Mouse (Mus musculus): ENCODE data around the gene Bsn.

GRCm38 (mm10) chr9:108056361-108057261 lies 133.6 kb downstream of the Bsn start:
- no peak for TF ChIP-seq POLR2A (IDR thresholded peaks at IDR 0.05; ENCODE audit: insufficient read depth, low read depth, low read length)
- TF ChIP-seq CTCF (IDR thresholded peaks at IDR 0.05; ENCODE audit: insufficient read depth, low read depth, low read length): no peak

Measured in olfactory bulb, adult 2 months (tissue).